In genomic region chr12:112722240-112723027, GRCm38 (mm10) we compare ENCODE assay signal across 8 mouse cellular contexts. TPM values are rescaled to one million over a fixed set of nuclear protein-coding genes. Genes with fewer than 3 reads are reported as not detected.
DNase-seq lines count a peak whose midpoint lies in the region; ATAC-seq and TF ChIP-seq lines count a peak whose summit lies in the region.

No protein-coding gene starts in this region.

- H3K9me3 ChIP-seq in lung, embryonic 14.5 days (ENCODE audit: low read depth, low read length) = no peaks in the 10 kb centered on the region

- peak overlapping the region; percentile 94 for H3K4me3 ChIP-seq in liver, adult 2 months (ENCODE audit: insufficient read depth, low read depth, low read length)
- H3K4me3 ChIP-seq in lung, embryonic 14.5 days (ENCODE audit: low read depth, low read length) = peak overlapping the region; percentile 75
- H3K4me3 ChIP-seq in olfactory bulb, adult 2 months (ENCODE audit: insufficient read depth, low read depth, low read length) = peak overlapping the region; percentile 98

- 0 out of 2 replicates have a peak, but pooled peaks have one; percentile 24 for TF ChIP-seq POLR2A in liver, adult 2 months (IDR thresholded peaks at IDR 0.05; ENCODE audit: extremely low read depth, insufficient read depth, low read length)
- TF ChIP-seq POLR2A in olfactory bulb, adult 2 months (IDR thresholded peaks at IDR 0.05; ENCODE audit: insufficient read depth, low read depth, low read length) = no peak

- H3K27me3 ChIP-seq in liver, adult 2 months (ENCODE audit: control insufficient read depth, insufficient read depth, low read length) = no peaks in the 10 kb centered on the region
- peaks cover 15% of the 10 kb centered on the region; the same call in 1 of the 2 replicates for H3K27me3 ChIP-seq in lung, embryonic 14.5 days (ENCODE audit: insufficient read depth, low read length)

- peak overlapping the region; percentile 82 for H3K27ac ChIP-seq in liver, adult 2 months (replicated peaks; ENCODE audit: insufficient read depth, low read depth, low read length)
- peak overlapping the region; percentile 90 for H3K27ac ChIP-seq in lung, embryonic 14.5 days (ENCODE audit: low read depth)
- H3K27ac ChIP-seq in olfactory bulb, adult 2 months (ENCODE audit: insufficient read depth, low read depth, low read length) = no peak overlapping the region; the same call in 1 of the 2 replicates

- H3K4me2 ChIP-seq in lung, embryonic 14.5 days = peak overlapping the region; percentile 98

- no peak for DNase-seq in liver, adult 2 months (ENCODE audit: extremely low read depth, low read depth, low spot score)
- no peak for DNase-seq in liver
- DNase-seq in cerebellum, adult 9-11 months = peak; percentile 87
- peak; percentile 66 for DNase-seq in gastrocnemius, postnatal 25 days
- peak; percentile 74 for DNase-seq in kidney, adult 11 months
- peak; percentile 54 for DNase-seq in lung, embryonic 14.5 days
- DNase-seq in yolk sac, embryonic 10.5 days (ENCODE audit: low spot score) = peak; percentile 52

- H3K9ac ChIP-seq in liver, adult 2 months (ENCODE audit: low read depth, low read length) = peak overlapping the region; percentile 97
- H3K9ac ChIP-seq in lung, embryonic 14.5 days = peak overlapping the region; percentile 71

- peak; percentile 42 for ATAC-seq in lung, embryonic 14.5 days (ENCODE audit: insufficient read depth)

- TF ChIP-seq CTCF in liver, adult 2 months (IDR thresholded peaks at IDR 0.05; ENCODE audit: low read depth, low read length) = no peak
- no peak for TF ChIP-seq CTCF in lung, embryonic 14.5 days (IDR thresholded peaks at IDR 0.05; ENCODE audit: low read depth)
- no peak for TF ChIP-seq CTCF in olfactory bulb, adult 2 months (IDR thresholded peaks at IDR 0.05; ENCODE audit: insufficient read depth, low read depth, low read length)

- no peaks in the 10 kb centered on the region for H3K36me3 ChIP-seq in liver, adult 2 months (ENCODE audit: control insufficient read depth, insufficient read depth, low read length)
- peaks cover 9% of the 10 kb centered on the region; the same call in 1 of the 2 replicates for H3K36me3 ChIP-seq in lung, embryonic 14.5 days (ENCODE audit: insufficient read depth)

- H3K4me1 ChIP-seq in liver, adult 2 months (ENCODE audit: control insufficient read depth, insufficient read depth, low read length) = peaks cover 10% of the 10 kb centered on the region
- no peaks in the 10 kb centered on the region for H3K4me1 ChIP-seq in lung, embryonic 14.5 days (ENCODE audit: insufficient read depth)
- peaks cover 35% of the 10 kb centered on the region for H3K4me1 ChIP-seq in olfactory bulb, adult 2 months (ENCODE audit: control insufficient read depth, insufficient read depth, low read length)

- H3K79me2 ChIP-seq in liver, adult 2 months (ENCODE audit: control insufficient read depth, insufficient read depth, low read length) = peaks cover 27% of the 10 kb centered on the region; the same call in 1 of the 2 replicates

- WGBS in liver, adult 2 months = under 1% methylated on average over 74 of the region's 75 CpGs
- WGBS in lung, embryonic 14.5 days = under 1% methylated on average over 59 of the region's 75 CpGs
- WGBS in olfactory bulb, adult 2 months = 4% methylated on average over 68 of the region's 75 CpGs

RNA-seq across cellular contexts. Expression of gene Cep170b, which starts 2.2 kb away (rescaled TPM):
- 7.9 and 9.5 TPM in 2 replicates for total RNA-seq in liver, adult 2 months (2014; rRNA removed)
- 26.2 and 29.7 TPM in 2 replicates for polyA plus RNA-seq in liver, adult 2 months (2012; rRNA removed)
- 1 to 10 TPM; 8.8 to 9.1 TPM for total RNA-seq in gastrocnemius, postnatal 25 days (2021)
- 21.4 and 23.1 TPM in 2 replicates for polyA plus RNA-seq in lung, embryonic 14.5 days (2014; fragmentation: Nextera tagmentation; extraction: Ambion mirVana)
- not detected in 2 replicates for polyA plus RNA-seq in olfactory bulb, adult 2 months (2012; ENCODE audit: insufficient read depth, insufficient read length, low replicate concordance, missing spikeins)

RNA-seq across cellular contexts. Expression of gene Pld4, which starts 38.0 kb away (rescaled TPM):
- total RNA-seq in liver, adult 2 months (2014; rRNA removed) = 8.5 and 9.5 TPM in 2 replicates
- polyA plus RNA-seq in liver, adult 2 months (2012; rRNA removed) = 10.0 and 20.5 TPM in 2 replicates
- total RNA-seq in gastrocnemius, postnatal 25 days (2021) = 1 to 10 TPM; 3.5 to 3.9 TPM
- polyA plus RNA-seq in lung, embryonic 14.5 days (2014; fragmentation: Nextera tagmentation; extraction: Ambion mirVana) = 9.3 and 10.9 TPM in 2 replicates
- not detected in 2 replicates for polyA plus RNA-seq in olfactory bulb, adult 2 months (2012; ENCODE audit: insufficient read depth, insufficient read length, low replicate concordance, missing spikeins)

RNA-seq across cellular contexts. Expression of gene Zbtb42, which starts 43.8 kb away (rescaled TPM):
- total RNA-seq in liver, adult 2 months (2014; rRNA removed) = 0.83 and 1.9 TPM in 2 replicates
- polyA plus RNA-seq in liver, adult 2 months (2012; rRNA removed) = 7.9 and 10.1 TPM in 2 replicates
- 1 to 10 TPM; 1.2 to 1.9 TPM for total RNA-seq in gastrocnemius, postnatal 25 days (2021)
- 6.7 and 9.0 TPM in 2 replicates for polyA plus RNA-seq in lung, embryonic 14.5 days (2014; fragmentation: Nextera tagmentation; extraction: Ambion mirVana)
- polyA plus RNA-seq in olfactory bulb, adult 2 months (2012; ENCODE audit: insufficient read depth, insufficient read length, low replicate concordance, missing spikeins) = not detected in 2 replicates

RNA-seq across cellular contexts. Expression of gene Akt1, which starts 47.8 kb away (rescaled TPM):
- total RNA-seq in liver, adult 2 months (2014; rRNA removed) = 30.5 and 31.8 TPM in 2 replicates
- 56.7 and 60.5 TPM in 2 replicates for polyA plus RNA-seq in liver, adult 2 months (2012; rRNA removed)
- total RNA-seq in gastrocnemius, postnatal 25 days (2021) = 10 to 100 TPM; 63.5 to 69.7 TPM
- 140 and 166 TPM in 2 replicates for polyA plus RNA-seq in lung, embryonic 14.5 days (2014; fragmentation: Nextera tagmentation; extraction: Ambion mirVana)
- polyA plus RNA-seq in olfactory bulb, adult 2 months (2012; ENCODE audit: insufficient read depth, insufficient read length, low replicate concordance, missing spikeins) = not detected in 2 replicates

Comparison
In these comparisons a context has a peak if more than half of its experiments do, and no peak if none do; other contexts are left out.
1. DNase-seq: peak in cerebellum, adult 9-11 months (single experiment), gastrocnemius, postnatal 25 days (single experiment), kidney, adult 11 months (single experiment), lung, embryonic 14.5 days (single experiment) and yolk sac, embryonic 10.5 days (single experiment); none in liver, adult 2 months (single experiment) and liver (single experiment).
2. RNA of gene Pld4, which starts 38.0 kb away (polyA plus RNA-seq): 10.0 to 20.5 TPM in liver, adult 2 months and 9.3 to 10.9 TPM in lung, embryonic 14.5 days; not detected in olfactory bulb, adult 2 months; every median in the first group is over 10 times any median in the second.
3. Peak in every context shown above with its lines, with median percentiles within 50 percentile points of each other: H3K4me3 ChIP-seq.